Mouse (Mus musculus): ENCODE results near the gene Nos3.

The Nos3 gene

GRCm38 (mm10) chr5:24364508-24364907, at the start of gene Nos3:
TSS of gene Nos3 (plus strand) at chr5:24364810.
- no peak for DNase-seq (ENCODE audit: extremely low spot score)

- DNase-seq (ENCODE audit: extremely low spot score): peak; percentile 75
These were observed 44.7 kb upstream of the Nos3 start for GRCm38 (mm10) chr5:24319776-24320466.

GRCm38 (mm10) chr5:24320467-24320813, 44.2 kb upstream of the Nos3 start:
- no peak for DNase-seq (ENCODE audit: extremely low spot score)

GRCm38 (mm10) chr5:24320894-24321293, 43.7 kb upstream of the Nos3 start:
- DNase-seq (ENCODE audit: extremely low spot score): no peak

DNA sequence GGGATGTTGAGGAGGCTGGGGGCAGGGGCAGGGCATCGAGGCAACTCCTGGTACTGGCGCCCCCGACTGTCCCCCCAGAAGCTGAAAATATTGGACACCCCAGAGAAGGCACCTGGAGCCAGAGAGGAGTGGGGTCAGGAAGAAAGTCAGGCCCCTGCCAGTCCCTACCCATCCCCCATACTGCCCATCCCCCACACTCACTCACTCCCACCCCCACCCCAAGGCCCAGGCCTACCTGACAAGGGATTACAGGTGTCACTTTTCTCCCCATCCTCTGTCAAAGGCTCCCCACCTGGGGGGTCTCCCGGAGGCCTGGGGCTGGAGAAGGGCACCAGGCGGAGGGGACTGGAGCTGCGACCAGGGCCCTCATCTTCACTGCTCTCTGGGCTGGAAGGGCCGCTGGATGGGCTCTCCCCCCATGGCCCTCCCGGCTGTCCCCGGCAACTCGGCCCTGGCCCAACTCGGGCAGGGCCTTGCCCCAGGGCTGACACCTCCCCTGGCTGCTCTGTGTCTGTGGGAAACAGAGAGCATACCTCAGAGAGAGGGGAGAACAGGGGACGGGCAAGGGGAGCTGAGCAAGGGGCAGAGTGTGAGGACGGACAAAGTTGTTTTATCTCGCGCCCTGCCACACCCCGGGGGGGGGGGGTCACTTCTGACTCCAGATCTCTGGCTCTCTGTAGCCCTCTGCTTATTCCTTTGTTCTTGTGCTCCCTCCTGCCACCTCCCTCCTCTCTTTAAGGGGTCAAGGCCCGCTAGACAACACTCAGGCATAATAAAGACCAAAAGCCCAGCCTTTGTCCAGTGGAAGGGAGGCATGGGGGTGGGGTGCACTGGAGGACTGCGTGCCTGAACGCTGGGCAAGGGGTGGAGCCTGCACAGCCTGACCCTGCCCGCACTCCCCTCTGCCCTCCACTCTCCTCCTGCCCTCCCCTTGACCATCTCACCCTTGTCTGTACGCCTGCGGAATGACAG, 42.6 kb upstream of the Nos3 start:
- peak; percentile 89 for DNase-seq (ENCODE audit: extremely low spot score)

DNA sequence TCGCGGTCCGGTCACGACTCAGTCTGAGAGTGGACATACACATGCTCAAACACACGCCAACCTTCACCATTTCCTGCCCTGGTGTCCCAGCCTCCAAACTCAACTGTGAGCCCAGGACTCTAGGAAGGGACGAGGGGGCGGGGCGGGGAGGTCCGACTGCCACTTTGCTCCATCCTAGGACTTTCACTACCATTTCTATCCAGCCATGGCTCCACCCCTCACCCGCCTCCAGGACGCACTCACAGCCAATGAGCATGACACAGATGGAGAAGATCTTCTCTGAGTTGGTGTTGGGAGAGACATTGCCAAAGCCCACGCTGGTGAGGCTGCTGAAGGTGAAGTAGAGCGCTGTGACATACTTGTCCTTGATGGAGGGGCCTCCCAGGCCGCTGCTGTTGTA, 39.4 kb upstream of the Nos3 start:
- no peak for DNase-seq (ENCODE audit: extremely low spot score)

- DNase-seq (ENCODE audit: extremely low spot score): no peak
These were observed 38.3 kb upstream of the Nos3 start for GRCm38 (mm10) chr5:24326166-24326841.

GRCm38 (mm10) chr5:24326842-24327417, 37.7 kb upstream of the Nos3 start:
- no peak for DNase-seq (ENCODE audit: extremely low spot score)

GRCm38 (mm10) chr5:24328813-24329211, 35.8 kb upstream of the Nos3 start:
- DNase-seq (ENCODE audit: extremely low spot score): no peak

DNA sequence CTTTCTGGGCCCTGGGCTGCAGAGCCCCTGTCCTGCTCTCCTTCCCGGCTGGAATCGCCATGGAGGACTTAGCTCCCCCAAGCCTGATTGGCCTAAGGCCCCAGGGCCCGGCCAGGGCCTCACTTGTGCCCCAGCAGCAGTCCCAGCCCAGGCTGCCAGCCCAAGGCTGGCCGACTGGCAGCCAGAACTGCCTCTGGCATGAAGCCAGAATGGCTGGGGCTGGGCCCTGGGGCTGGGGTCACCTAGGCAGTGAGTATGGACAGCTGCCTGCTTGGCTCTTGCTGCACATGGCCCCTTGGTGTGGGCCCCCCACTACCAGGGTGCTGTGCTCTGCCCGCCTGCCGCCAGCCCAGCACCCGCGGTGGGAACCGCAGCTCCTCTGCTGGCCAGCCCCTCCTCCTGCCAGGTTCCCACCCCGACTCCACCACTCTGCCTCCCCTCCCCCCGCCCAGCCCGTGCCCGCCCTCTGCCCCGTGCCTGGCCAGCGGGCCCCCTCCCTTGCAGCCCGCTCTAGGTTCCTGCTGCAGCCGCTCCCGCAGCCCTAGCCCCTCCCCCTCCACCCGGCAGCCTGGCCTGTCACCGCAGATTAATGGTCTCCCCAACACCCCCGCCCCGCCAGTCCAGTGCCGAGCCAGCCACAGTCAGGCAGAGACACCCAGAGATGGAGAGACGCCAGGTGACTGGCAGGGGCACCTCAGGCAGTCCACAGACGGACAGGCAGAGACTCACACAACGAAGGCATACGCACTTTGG, 35.2 kb upstream of the Nos3 start:
- peak; percentile 85 for DNase-seq (ENCODE audit: extremely low spot score)

GRCm38 (mm10) chr5:24329965-24330298, 34.7 kb upstream of the Nos3 start:
- no peak for DNase-seq (ENCODE audit: extremely low spot score)

GRCm38 (mm10) chr5:24332401-24332800, 32.2 kb upstream of the Nos3 start:
- no peak for DNase-seq (ENCODE audit: extremely low spot score)

GRCm38 (mm10) chr5:24334749-24335148, 29.9 kb upstream of the Nos3 start:
- DNase-seq (ENCODE audit: extremely low spot score): no peak

GRCm38 (mm10) chr5:24335888-24336511, 28.6 kb upstream of the Nos3 start:
- DNase-seq (ENCODE audit: extremely low spot score): peak; percentile 70

- no peak for DNase-seq (ENCODE audit: extremely low spot score)
These were observed 27.2 kb upstream of the Nos3 start for GRCm38 (mm10) chr5:24337366-24337765.

GRCm38 (mm10) chr5:24337821-24338220, 26.8 kb upstream of the Nos3 start:
- no peak for DNase-seq (ENCODE audit: extremely low spot score)

GRCm38 (mm10) chr5:24342205-24342963, 22.2 kb upstream of the Nos3 start:
- no peak for DNase-seq (ENCODE audit: extremely low spot score)

- DNase-seq (ENCODE audit: extremely low spot score): no peak
These were observed 21.6 kb upstream of the Nos3 start for GRCm38 (mm10) chr5:24342966-24343365.

- no peak for DNase-seq (ENCODE audit: extremely low spot score)
These were observed 21.2 kb upstream of the Nos3 start for GRCm38 (mm10) chr5:24343379-24343778.

DNA sequence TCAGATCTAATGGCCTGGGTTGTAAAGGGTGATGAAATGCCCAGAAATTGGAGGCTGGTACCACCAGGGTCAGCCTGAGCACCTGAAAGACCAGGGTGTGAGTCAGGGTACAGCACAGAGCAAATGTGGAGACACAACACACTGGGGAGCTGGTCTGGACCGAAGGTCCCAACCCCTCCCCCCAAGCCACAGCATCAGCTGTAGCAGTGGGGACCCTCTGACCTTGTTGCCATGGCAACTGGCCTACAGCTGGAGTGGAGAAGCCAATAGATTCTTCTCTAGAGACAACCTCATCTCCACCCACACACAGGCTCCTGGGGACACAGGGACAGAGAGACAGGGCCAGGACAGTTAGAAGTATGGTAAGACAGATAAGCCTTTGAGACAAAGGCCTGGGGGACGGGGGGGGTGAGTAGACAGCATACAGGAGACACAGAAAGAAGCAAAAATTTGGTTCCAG, 20.6 kb upstream of the Nos3 start:
- peak; percentile 76 for DNase-seq (ENCODE audit: extremely low spot score)

Measured in embryo, embryonic 9.5 days (tissue).